Mouse (Mus musculus) macrophage (primary cell): ENCODE measurements around the gene Mei4. TPM values are rescaled to one million over a fixed set of nuclear protein-coding genes. Genes with fewer than 3 reads are reported as not detected.

Experiments used
- H3K27ac ChIP-seq: fragments of 350-480 bp; formaldehyde crosslinking; 2 replicates; pipeline ENCODE4 v1.9.0; 2021
- H3K36me3 ChIP-seq: fragments of 350-480 bp; formaldehyde crosslinking; 2 replicates; pipeline ENCODE4 v1.9.0; 2021; ENCODE audit errors: inconsistent target
- H3K4me3 ChIP-seq: fragments of 350-480 bp; formaldehyde crosslinking; 2 replicates; pipeline ENCODE4 v1.9.0; 2021; ENCODE audit errors: inconsistent target
- H3K79me2 ChIP-seq: fragments of 350-480 bp; formaldehyde crosslinking; 2 replicates; pipeline ENCODE4 v1.9.0; 2021; ENCODE audit errors: inconsistent target
- WGBS: methylation state at CpG from one replicate; pipeline ENCODE4 v1.1.7; 2026; ENCODE audit warnings: inconsistent platforms; ENCODE audit not compliant: missing documents; 5-methylcytosine and 5-hydroxymethylcytosine counted together
- polyA plus RNA-seq: library from polyadenylated mRNA; stranded (reverse); fragments of 250-400 nt; gene quantifications from 3 replicates; pipeline ENCODE4 v1.2.4, GENCODE M21; 2018; ENCODE audit warnings: inconsistent platforms

Gene Mei4
- polyA plus RNA-seq, 1 experiment from 2014 or later, result not detected

GRCm38 (mm10) chr9:81982461-81982860 is 119.0 kb downstream of the Mei4 start:
- no peaks in the 10 kb centered on the region for H3K36me3 ChIP-seq

GRCm38 (mm10) chr9:82012991-82013390 is 149.5 kb downstream of the Mei4 start:
- WGBS, result 81% methylated on average over 3 of the region's 3 CpGs
- Histone ChIP-seq H3K27ac (no peak overlapping the region), H3K79me2 (no peaks in the 10 kb centered on the region), H3K4me3 (no peak overlapping the region), H3K36me3 (no peaks in the 10 kb centered on the region)

More at GRCm38 (mm10) chr9:81982461-81982860, 119.0 kb downstream of the Mei4 start:
- no peak overlapping the region for H3K27ac ChIP-seq
- no peaks in the 10 kb centered on the region for H3K79me2 ChIP-seq
- H3K4me3 ChIP-seq, result no peak overlapping the region
- 81% methylated on average over 3 of the region's 3 CpGs for WGBS

- Histone ChIP-seq H3K36me3 (no peaks in the 10 kb centered on the region), H3K27ac (no peak overlapping the region), H3K4me3 (no peak overlapping the region), H3K79me2 (no peaks in the 10 kb centered on the region)
- WGBS, result 100% methylated on average over 1 of the region's 1 CpGs
Observed at GRCm38 (mm10) chr9:82042515-82043056, 179.1 kb downstream of the Mei4 start.

GRCm38 (mm10) chr9:82044517-82044916 is 181.0 kb downstream of the Mei4 start:
- WGBS, result 76% methylated on average over 2 of the region's 2 CpGs
- Histone ChIP-seq H3K27ac (no peak overlapping the region), H3K36me3 (no peaks in the 10 kb centered on the region), H3K4me3 (no peak overlapping the region), H3K79me2 (no peaks in the 10 kb centered on the region)

GRCm38 (mm10) chr9:82073832-82074231 is 210.4 kb downstream of the Mei4 start:
- Histone ChIP-seq H3K4me3 (no peak overlapping the region), H3K27ac (no peak overlapping the region), H3K79me2 (no peaks in the 10 kb centered on the region), H3K36me3 (no peaks in the 10 kb centered on the region)
- 69% methylated on average over 1 of the region's 1 CpGs for WGBS

- no peak overlapping the region for H3K27ac ChIP-seq
- H3K36me3 ChIP-seq, result no peaks in the 10 kb centered on the region
- H3K4me3 ChIP-seq, result no peak overlapping the region
- 93% methylated on average over 2 of the region's 2 CpGs for WGBS
- no peaks in the 10 kb centered on the region for H3K79me2 ChIP-seq
Observed at GRCm38 (mm10) chr9:82075270-82075669, 211.8 kb downstream of the Mei4 start.

GRCm38 (mm10) chr9:82096409-82096808 is 232.9 kb downstream of the Mei4 start:
- H3K4me3 ChIP-seq, result no peak overlapping the region
- WGBS, result 84% methylated on average over 3 of the region's 3 CpGs
- H3K27ac ChIP-seq, result no peak overlapping the region
- H3K79me2 ChIP-seq, result no peaks in the 10 kb centered on the region
- H3K36me3 ChIP-seq, result no peaks in the 10 kb centered on the region

- no peaks in the 10 kb centered on the region for H3K79me2 ChIP-seq
- no peak overlapping the region for H3K27ac ChIP-seq
- WGBS, result 96% methylated on average over 2 of the region's 2 CpGs
- H3K4me3 ChIP-seq, result no peak overlapping the region
- no peaks in the 10 kb centered on the region for H3K36me3 ChIP-seq
Observed at GRCm38 (mm10) chr9:82114865-82115264, 251.4 kb downstream of the Mei4 start.

GRCm38 (mm10) chr9:82136119-82136518 is 272.6 kb downstream of the Mei4 start:
- H3K27ac ChIP-seq, result no peak overlapping the region
- no peaks in the 10 kb centered on the region for H3K36me3 ChIP-seq
- H3K4me3 ChIP-seq, result no peak overlapping the region
- H3K79me2 ChIP-seq, result no peaks in the 10 kb centered on the region

- Histone ChIP-seq H3K79me2 (no peaks in the 10 kb centered on the region), H3K36me3 (no peaks in the 10 kb centered on the region), H3K27ac (no peak overlapping the region), H3K4me3 (no peak overlapping the region)
- 36% methylated on average over 9 of the region's 9 CpGs for WGBS
Observed at GRCm38 (mm10) chr9:82160143-82160542, 296.7 kb downstream of the Mei4 start.

- Histone ChIP-seq H3K27ac (no peak overlapping the region), H3K79me2 (no peaks in the 10 kb centered on the region), H3K4me3 (no peak overlapping the region), H3K36me3 (no peaks in the 10 kb centered on the region)
- 71% methylated on average over 4 of the region's 4 CpGs for WGBS
Observed at GRCm38 (mm10) chr9:82162415-82162814, 298.9 kb downstream of the Mei4 start.

GRCm38 (mm10) chr9:82217976-82218375 is 354.5 kb downstream of the Mei4 start:
- Histone ChIP-seq H3K79me2 (no peaks in the 10 kb centered on the region), H3K4me3 (no peak overlapping the region), H3K27ac (no peak overlapping the region), H3K36me3 (no peaks in the 10 kb centered on the region)
- WGBS, result 70% methylated on average over 1 of the region's 1 CpGs

GRCm38 (mm10) chr9:82247695-82248445 is 384.4 kb downstream of the Mei4 start:
- Histone ChIP-seq H3K36me3 (no peaks in the 10 kb centered on the region), H3K79me2 (no peaks in the 10 kb centered on the region), H3K4me3 (no peak overlapping the region), H3K27ac (no peak overlapping the region)
- 78% methylated on average over 7 of the region's 7 CpGs for WGBS
